Mouse (Mus musculus): ENCODE data around the gene Smim14.

Smim14 gene

GRCm38 (mm10) chr5:65407989-65408388 is 129.0 kb downstream of the Smim14 start:
- in situ Hi-C loops (cut with MseI, MboI): loop anchor here in 1 of 2 experiments (10.0 kb wide), 1 partner anchor 117 kb away; no protein-coding TSS in a partner anchor

- in situ Hi-C loops (cut with MseI, MboI): loop anchor here in 1 of 2 experiments (10.0 kb wide), 1 partner anchor 123 kb away; no protein-coding TSS in a partner anchor
Observed at GRCm38 (mm10) chr5:65401251-65401994, 135.6 kb downstream of the Smim14 start.
